Mouse (Mus musculus) myocyte (in vitro differentiated cells): ENCODE data around the gene Dvl3. TPM values are rescaled to one million over a fixed set of nuclear protein-coding genes. Genes with fewer than 3 reads are reported as not detected.
"Not testable (repeated sequence)": the region's sequence is repeated elsewhere in the genome, so short reads cannot be mapped to it uniquely, and the experiment has no call there.

ENCODE experiments used
- H3K27me3 ChIP-seq: one replicate; pipeline ENCODE4 v1.6.1; 2011; ENCODE audit not compliant: control insufficient read depth, insufficient read depth, insufficient read length
- H3K36me3 ChIP-seq: one replicate; pipeline ENCODE4 v1.6.1; 2011; ENCODE audit not compliant: control insufficient read depth, insufficient read depth
- H3K4me2 ChIP-seq: one replicate; pipeline ENCODE4 v1.6.1; 2011; ENCODE audit warnings: low read depth, control low read depth
- H3K4me3 ChIP-seq: one replicate; pipeline ENCODE4 v1.5.1; 2011; ENCODE audit warnings: mild to moderate bottlenecking, control low read depth, moderate library complexity
- H3K79me2 ChIP-seq: one replicate; pipeline ENCODE4 v1.6.1; 2011; ENCODE audit not compliant: control insufficient read depth, insufficient read depth
- H3ac ChIP-seq: one replicate; pipeline ENCODE4 v1.6.1; 2011; ENCODE audit not compliant: control insufficient read depth, insufficient read length
- CEBPB ChIP-seq: IDR thresholded peaks from 2 replicates; pipeline ENCODE4 v1.6.1; 2011; ENCODE audit warnings: mild to moderate bottlenecking, moderate library complexity; ENCODE audit not compliant: poor library complexity, insufficient read depth, severe bottlenecking
- E2F4 ChIP-seq: IDR thresholded peaks from one replicate; pipeline ENCODE4 v1.6.1; 2011; ENCODE audit warnings: mild to moderate bottlenecking, control low read depth, moderate library complexity; ENCODE audit not compliant: insufficient read depth
- MAX ChIP-seq: IDR thresholded peaks from one replicate; pipeline ENCODE4 v1.6.1; 2011; ENCODE audit warnings: low read depth, mild to moderate bottlenecking, control low read depth
- MYOD1 ChIP-seq, 3 experiments: IDR thresholded peaks; one replicate each; pipeline ENCODE4 v1.6.1; 2011; ENCODE audit warnings: control low read depth in 2 of 3, low read depth in 2 of 3, mild to moderate bottlenecking in 2 of 3, moderate library complexity in 1 of 3; ENCODE audit not compliant: insufficient read length in 2 of 3, control insufficient read depth in 1 of 3
- MYOG ChIP-seq, 3 experiments: IDR thresholded peaks; one replicate each; pipeline ENCODE4 v1.6.1; 2011; ENCODE audit warnings: control low read depth in 2 of 3, low read depth in 2 of 3, mild to moderate bottlenecking in 2 of 3; ENCODE audit not compliant: insufficient read length in 2 of 3, control insufficient read depth in 1 of 3, insufficient read depth in 1 of 3
- POLR2A ChIP-seq: IDR thresholded peaks from one replicate; pipeline ENCODE4 v1.6.1; 2011; ENCODE audit warnings: low read depth, mild to moderate bottlenecking, control low read depth, moderate library complexity; ENCODE audit not compliant: insufficient read length
- POLR2AphosphoS2 ChIP-seq: IDR thresholded peaks from one replicate; pipeline ENCODE4 v1.6.1; 2011; ENCODE audit warnings: low read depth, control low read depth; ENCODE audit not compliant: insufficient read length
- REST ChIP-seq: IDR thresholded peaks from one replicate; pipeline ENCODE4 v1.6.1; 2011; ENCODE audit warnings: mild to moderate bottlenecking, control low read depth, moderate library complexity; ENCODE audit not compliant: insufficient read depth, insufficient read length
- SRF ChIP-seq: IDR thresholded peaks from one replicate; pipeline ENCODE4 v1.6.1; 2011; ENCODE audit warnings: low read depth; ENCODE audit not compliant: control insufficient read depth, insufficient read length
- TCF12 ChIP-seq: IDR thresholded peaks from one replicate; pipeline ENCODE4 v1.6.1; 2011; ENCODE audit warnings: mild to moderate bottlenecking, control low read depth; ENCODE audit not compliant: poor library complexity, insufficient read depth, severe bottlenecking
- TCF3 ChIP-seq: IDR thresholded peaks from one replicate; pipeline ENCODE4 v1.6.1; 2011; ENCODE audit warnings: low read depth, control low read depth; ENCODE audit not compliant: insufficient read length
- USF1 ChIP-seq: IDR thresholded peaks from one replicate; pipeline ENCODE4 v1.6.1; 2011; ENCODE audit warnings: low read depth, mild to moderate bottlenecking, control low read depth, moderate library complexity
- polyA plus RNA-seq: library from polyadenylated mRNA; unstranded; fragments of >200 nt; fragmentation: generic; extraction: Trizol; gene quantifications from one replicate; pipeline ENCODE4 v1.2.1, GENCODE M21; 2012; ENCODE audit warnings: missing spikeins

Gene Dvl3
- polyA plus RNA-seq, 1 experiment, result 32.9 TPM

DNA sequence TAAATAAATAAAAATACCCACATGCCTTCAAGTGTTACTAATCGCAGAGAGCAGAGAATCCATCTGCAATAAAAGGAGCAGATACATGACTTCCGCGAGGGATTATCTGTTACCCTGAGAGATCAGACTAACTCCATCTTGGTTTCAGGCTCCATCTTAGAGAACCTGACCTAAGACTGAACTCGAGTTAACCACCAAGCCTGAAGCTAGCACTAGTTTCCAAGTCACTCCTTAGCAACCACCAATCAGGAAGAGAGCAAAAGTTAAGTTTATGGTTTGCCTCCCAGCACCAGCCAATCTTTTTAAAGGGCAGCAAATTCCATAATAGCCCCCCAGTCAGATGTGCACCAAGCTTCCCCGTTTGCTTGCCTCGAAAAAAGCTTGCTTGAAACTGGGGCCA, 42.0 kb upstream of the Dvl3 start:
- Histone ChIP-seq H3K4me3 (no peak overlapping the region), H3ac (no peak overlapping the region), H3K79me2 (no peaks in the 10 kb centered on the region), H3K27me3 (no peaks in the 10 kb centered on the region), H3K4me2 (no peak overlapping the region), H3K36me3 (no peaks in the 10 kb centered on the region)
- TF ChIP-seq MYOD1 (IDR thresholded peaks at IDR 0.05; ENCODE audit: control insufficient read depth in 1 of 3, insufficient read length in 2 of 3, low read depth in 2 of 3) (no peak), POLR2A (no peak), REST (no peak), MAX (no peak), SRF (no peak), TCF12 (no peak), E2F4 (no peak), TCF3 (no peak), POLR2AphosphoS2 (no peak), USF1 (no peak), CEBPB (no peak), MYOG (IDR thresholded peaks at IDR 0.05; ENCODE audit: control insufficient read depth in 1 of 3, insufficient read depth in 1 of 3, insufficient read length in 2 of 3, low read depth in 2 of 3) (no peak)

DNA sequence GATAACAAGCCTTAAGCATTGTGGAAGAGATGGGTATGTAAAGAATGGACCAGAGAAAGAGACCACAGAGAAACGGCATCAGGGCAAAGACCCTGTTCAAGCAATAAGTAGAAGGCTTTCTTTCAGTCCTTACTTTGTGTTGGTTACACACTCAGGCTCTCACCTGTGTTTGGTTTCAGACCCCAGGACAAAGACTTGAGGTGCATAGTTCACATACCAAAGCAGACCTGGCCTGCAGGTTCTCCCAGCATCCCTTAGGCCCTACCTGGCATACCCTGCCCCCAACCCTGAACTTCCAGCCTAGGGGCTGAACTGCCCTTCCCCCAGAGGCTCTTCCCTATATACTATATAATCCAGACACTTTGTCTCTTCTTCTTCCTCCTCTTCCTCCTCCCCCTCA, 41.4 kb upstream of the Dvl3 start:
- Histone ChIP-seq H3ac (no peak overlapping the region), H3K4me2 (no peak overlapping the region), H3K27me3 (no peaks in the 10 kb centered on the region), H3K4me3 (no peak overlapping the region), H3K36me3 (no peaks in the 10 kb centered on the region), H3K79me2 (no peaks in the 10 kb centered on the region)
- no peak for TF ChIP-seq SRF

DNA sequence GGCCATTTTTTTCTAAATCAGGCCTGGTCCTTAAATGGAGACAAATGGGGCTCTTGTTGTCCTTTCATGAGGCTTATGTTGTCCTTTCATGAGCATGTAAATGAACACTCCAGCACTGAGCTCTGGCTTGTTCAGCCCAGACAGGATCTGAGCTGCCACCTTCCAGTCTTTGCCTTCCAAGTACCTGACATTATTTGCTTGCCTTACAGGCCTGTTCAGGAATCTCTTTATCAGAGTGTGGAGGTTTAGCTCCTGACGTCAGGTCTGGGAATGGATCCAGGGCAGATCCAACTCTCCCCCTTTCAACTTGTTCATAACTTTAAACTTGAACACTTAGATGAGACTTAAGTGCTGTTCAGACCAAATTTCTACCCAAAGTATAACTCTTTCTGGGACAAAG, 39.9 kb upstream of the Dvl3 start:
- Histone ChIP-seq H3K4me2 (no peak overlapping the region), H3ac (no peak overlapping the region), H3K4me3 (no peak overlapping the region), H3K27me3 (no peaks in the 10 kb centered on the region), H3K79me2 (no peaks in the 10 kb centered on the region), H3K36me3 (no peaks in the 10 kb centered on the region)
- TF ChIP-seq E2F4 (no peak), MYOD1 (IDR thresholded peaks at IDR 0.05; ENCODE audit: control insufficient read depth in 1 of 3, insufficient read length in 2 of 3, low read depth in 2 of 3) (no peak), POLR2A (no peak), TCF3 (no peak), USF1 (no peak), POLR2AphosphoS2 (no peak), CEBPB (no peak), MYOG (IDR thresholded peaks at IDR 0.05; ENCODE audit: control insufficient read depth in 1 of 3, insufficient read depth in 1 of 3, insufficient read length in 2 of 3, low read depth in 2 of 3) (no peak), SRF (no peak), TCF12 (no peak), REST (no peak), MAX (no peak)

- no peak overlapping the region for H3ac ChIP-seq
- H3K79me2 ChIP-seq, result no peaks in the 10 kb centered on the region
- no peak overlapping the region for H3K4me2 ChIP-seq
- no peaks in the 10 kb centered on the region for H3K36me3 ChIP-seq
- no peak overlapping the region for H3K4me3 ChIP-seq
- TF ChIP-seq TCF12 (no peak), MAX (no peak), USF1 (no peak), TCF3 (no peak), POLR2AphosphoS2 (no peak), SRF (no peak), REST (no peak), E2F4 (no peak), MYOG (IDR thresholded peaks at IDR 0.05; ENCODE audit: control insufficient read depth in 1 of 3, insufficient read depth in 1 of 3, insufficient read length in 2 of 3, low read depth in 2 of 3) (no peak), MYOD1 (IDR thresholded peaks at IDR 0.05; ENCODE audit: control insufficient read depth in 1 of 3, insufficient read length in 2 of 3, low read depth in 2 of 3) (no peak), POLR2A (no peak), CEBPB (no peak)
- H3K27me3 ChIP-seq, result no peaks in the 10 kb centered on the region
Observed at GRCm38 (mm10) chr16:20477270-20477669, 39.5 kb upstream of the Dvl3 start.

GRCm38 (mm10) chr16:20478504-20478903, 38.3 kb upstream of the Dvl3 start:
- no peak overlapping the region for H3K4me2 ChIP-seq
- H3ac ChIP-seq, result no peak overlapping the region
- H3K4me3 ChIP-seq, result no peak overlapping the region
- TF ChIP-seq TCF3 (no peak), E2F4 (no peak), MYOG (IDR thresholded peaks at IDR 0.05; ENCODE audit: control insufficient read depth in 1 of 3, insufficient read depth in 1 of 3, insufficient read length in 2 of 3, low read depth in 2 of 3) (no peak), SRF (no peak), REST (no peak), TCF12 (no peak), MYOD1 (IDR thresholded peaks at IDR 0.05; ENCODE audit: control insufficient read depth in 1 of 3, insufficient read length in 2 of 3, low read depth in 2 of 3) (no peak), POLR2AphosphoS2 (no peak), MAX (no peak), CEBPB (no peak), POLR2A (no peak), USF1 (no peak)
- H3K36me3 ChIP-seq, result no peaks in the 10 kb centered on the region
- H3K79me2 ChIP-seq, result no peaks in the 10 kb centered on the region
- H3K27me3 ChIP-seq, result no peaks in the 10 kb centered on the region

- not testable (repeated sequence) for H3K4me2 ChIP-seq, H3K27me3 ChIP-seq, H3K4me3 ChIP-seq, H3K79me2 ChIP-seq, H3ac ChIP-seq, H3K36me3 ChIP-seq
Observed at GRCm38 (mm10) chr16:20479026-20479760, 37.6 kb upstream of the Dvl3 start.
